Mouse (Mus musculus) heart, postnatal 14 days (tissue): Measurements from ENCODE around the gene Flt3l. TPM values are rescaled to one million over a fixed set of nuclear protein-coding genes. Genes with fewer than 3 reads are reported as not detected.
"Not testable (repeated sequence)": the region's sequence is repeated elsewhere in the genome, so short reads cannot be mapped to it uniquely, and the experiment has no call there.

ENCODE experiments used
- DNase-seq, 2 experiments: peaks; one replicate each; pipeline ENCODE4 v3.0.0; 2021 to 2022
- intact Hi-C: fragments of 180-260 bp; cut with DNase I; formaldehyde crosslinking; loops from one replicate; pipeline ENCODE4 v1.15.1; 2025
- total RNA-seq, 2 experiments: library from RNA; stranded (reverse); gene quantifications; 2 replicates each; pipeline ENCODE4 v1.2.3; 2021

Flt3l gene
- total RNA-seq, 2 experiments from 2014 or later, result 4.3 to 5.8 TPM

GRCm38 (mm10) chr7:45164833-45165232 lies 28.6 kb upstream of the Flt3l start:
- intact Hi-C loops, result loop anchor here (5.0 kb wide), 1 partner anchor 132 kb away; no protein-coding TSS in a partner anchor
- DNase-seq, result no peak

DNA sequence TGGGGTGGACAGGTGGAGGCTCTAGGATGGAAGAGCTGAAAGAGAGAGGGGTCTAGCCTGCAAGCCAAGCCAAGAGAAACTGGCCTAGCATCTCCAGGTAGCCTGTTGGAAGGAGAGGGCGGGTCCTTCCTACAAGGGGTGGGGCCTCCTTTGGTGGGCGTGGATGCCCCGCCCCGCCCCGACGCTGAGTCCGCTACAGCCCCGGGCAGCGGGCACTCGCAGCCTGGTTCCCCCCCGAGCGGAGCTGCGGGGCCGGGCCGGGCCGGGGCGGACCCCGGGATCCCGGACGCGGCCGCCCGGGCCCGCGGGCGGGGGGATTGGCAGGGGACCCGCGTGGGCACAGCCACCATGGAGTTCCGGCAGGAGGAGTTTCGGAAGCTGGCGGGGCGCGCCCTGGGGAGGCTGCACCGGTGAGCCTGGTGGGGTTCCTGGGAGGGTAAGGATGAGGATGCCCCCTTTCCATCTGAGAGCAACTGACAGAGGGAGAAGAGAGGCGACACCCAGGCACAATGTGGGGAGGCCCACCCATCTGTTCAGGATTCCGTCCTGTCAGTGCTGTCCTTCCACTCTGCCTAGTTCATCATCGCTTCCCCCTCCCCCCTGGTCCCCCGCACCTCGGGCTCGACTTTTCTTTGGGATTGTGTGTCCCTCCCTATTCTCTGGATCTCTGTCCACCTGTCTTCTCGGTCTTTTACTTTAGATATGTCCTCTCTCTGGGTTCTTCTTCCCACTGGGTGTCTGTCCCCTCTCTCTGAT lies 27.7 kb upstream of the Flt3l start, which contains the start of gene Slc17a7:
Gene Slc17a7, plus strand, starts transcription at position 215 of the 756 bp plus-strand sequence.
- intact Hi-C loops, result loop anchor here (5.0 kb wide), 1 partner anchor 133 kb away; no protein-coding TSS in a partner anchor
- DNase-seq, result no peak

GRCm38 (mm10) chr7:45162996-45163615 lies 26.9 kb upstream of the Flt3l start:
- DNase-seq, result no peak
- intact Hi-C loops, result loop anchor here (1.0 to 5.0 kb wide), 2 partner anchors 35 to 134 kb away; no protein-coding TSS in a partner anchor

DNA sequence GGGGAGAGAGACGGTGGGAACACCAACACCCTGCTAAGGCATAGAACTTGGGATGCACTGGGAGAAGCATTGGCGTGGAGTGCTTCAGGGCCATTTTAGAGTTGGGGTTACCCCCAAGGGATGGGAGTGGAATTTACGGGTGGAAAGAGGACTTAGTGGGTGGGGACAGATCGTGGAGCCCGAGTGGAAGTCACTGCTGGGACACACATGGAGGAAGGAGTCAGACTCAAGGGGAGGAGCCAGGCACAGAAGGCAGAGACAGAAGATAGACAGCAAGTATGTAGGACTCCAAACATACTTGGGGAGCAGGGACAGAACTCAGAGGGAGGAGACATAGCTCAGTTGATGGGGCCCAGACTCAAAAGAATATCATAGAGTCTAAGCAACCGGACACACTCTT lies 26.3 kb upstream of the Flt3l start:
- intact Hi-C loops, result loop anchor here (1.0 to 5.0 kb wide), 2 partner anchors 36 to 135 kb away; no protein-coding TSS in a partner anchor
- no peak for DNase-seq

DNA sequence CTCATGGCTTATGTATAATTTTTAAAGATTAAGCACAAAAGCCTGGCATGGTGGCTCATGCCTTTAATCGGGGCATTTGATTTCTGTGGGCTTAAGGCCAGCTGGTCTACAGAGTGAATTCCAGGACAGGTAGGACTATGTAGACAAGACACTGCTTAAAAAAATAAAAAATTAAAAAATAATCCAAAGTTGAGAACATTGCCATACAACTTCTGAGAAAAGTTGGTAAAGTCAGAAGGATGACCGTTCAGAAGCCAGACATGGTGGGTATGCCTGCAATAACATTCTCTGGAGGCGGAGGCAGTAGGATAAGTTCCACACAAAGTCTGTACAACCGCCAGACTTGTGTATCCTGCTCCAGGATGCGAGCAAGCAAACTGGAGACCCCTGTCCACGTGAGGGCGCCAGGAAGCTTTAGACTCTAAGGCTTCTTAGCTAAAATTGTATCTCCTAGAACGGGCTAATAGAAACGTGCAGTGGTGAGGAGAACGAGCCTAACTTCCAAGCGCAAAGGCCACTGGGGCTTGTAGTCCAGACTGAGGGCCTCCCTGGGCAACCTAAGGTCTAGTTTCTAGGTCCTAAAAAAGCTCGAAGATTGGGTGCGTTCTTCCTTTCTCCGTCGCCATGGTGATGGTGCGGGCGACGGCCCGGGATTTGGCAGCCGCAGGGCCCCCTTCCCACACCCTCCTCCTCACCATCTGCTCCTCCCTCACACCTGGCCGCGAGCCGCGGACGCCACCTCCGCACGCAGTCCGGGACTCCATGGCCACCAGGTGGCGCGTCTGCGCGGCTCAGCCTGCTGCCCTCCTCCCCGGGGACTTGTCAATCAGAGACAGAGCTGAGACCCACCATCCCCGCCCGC lies 25.6 kb upstream of the Flt3l start:
- intact Hi-C loops, result loop anchor here (1.0 to 5.0 kb wide), 2 partner anchors 36 to 135 kb away; no protein-coding TSS in a partner anchor
- DNase-seq, result peak; percentile 93 to 95

GRCm38 (mm10) chr7:45160866-45161265 lies 24.6 kb upstream of the Flt3l start:
- intact Hi-C loops, result loop anchor here (5.0 kb wide), 1 partner anchor 136 kb away; no protein-coding TSS in a partner anchor
- DNase-seq, result no peak

DNA sequence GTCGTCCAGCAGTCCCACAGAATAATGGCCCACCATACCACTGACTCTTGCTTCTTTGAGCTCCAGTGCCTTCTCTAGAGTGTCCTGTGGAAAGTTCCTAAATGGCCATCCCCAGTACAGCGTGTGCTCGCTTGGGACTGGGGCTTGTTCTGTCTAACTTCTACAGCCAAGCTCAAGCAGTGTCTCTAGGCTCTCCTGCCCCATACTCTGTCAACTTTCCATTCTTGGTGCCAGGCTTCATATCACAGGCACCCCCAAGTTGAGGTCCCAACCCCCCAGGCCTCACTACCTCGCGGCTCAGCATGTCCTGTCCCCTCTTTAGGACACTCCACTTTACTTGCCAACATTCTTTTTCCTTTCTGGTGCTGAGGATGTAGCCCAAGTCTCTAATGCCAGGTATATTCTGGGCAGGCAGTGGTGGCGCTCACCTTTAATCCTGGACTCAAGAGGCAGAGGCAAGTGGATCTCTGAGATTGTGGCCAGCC lies 24.1 kb upstream of the Flt3l start:
- intact Hi-C loops, result loop anchor here (5.0 kb wide), 1 partner anchor 137 kb away; no protein-coding TSS in a partner anchor
- DNase-seq, result no peak

DNA sequence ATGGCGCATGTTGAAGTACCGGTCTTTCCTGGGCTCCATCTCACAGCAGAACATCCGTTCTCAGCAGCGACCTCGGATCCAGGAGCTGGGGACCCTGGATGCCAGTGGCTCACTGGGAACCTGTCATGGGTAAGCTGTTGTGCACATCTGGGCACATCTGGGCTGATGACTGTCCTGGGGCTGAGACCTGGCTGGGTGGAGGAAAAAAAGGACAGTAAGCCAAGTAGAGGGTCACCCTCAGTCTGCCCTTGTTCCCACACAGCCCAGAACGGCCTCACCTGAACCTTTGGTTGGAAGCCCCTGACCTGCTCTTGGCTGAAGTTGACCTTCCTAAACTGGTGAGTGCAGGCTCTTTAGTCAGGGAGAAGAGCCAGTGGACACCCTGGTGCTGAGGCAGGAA lies 22.8 kb upstream of the Flt3l start:
- DNase-seq, result no peak
- intact Hi-C loops, result no loop called here

GRCm38 (mm10) chr7:45157459-45157858 lies 21.2 kb upstream of the Flt3l start:
- no peak for DNase-seq
- intact Hi-C loops, result no loop called here

DNA sequence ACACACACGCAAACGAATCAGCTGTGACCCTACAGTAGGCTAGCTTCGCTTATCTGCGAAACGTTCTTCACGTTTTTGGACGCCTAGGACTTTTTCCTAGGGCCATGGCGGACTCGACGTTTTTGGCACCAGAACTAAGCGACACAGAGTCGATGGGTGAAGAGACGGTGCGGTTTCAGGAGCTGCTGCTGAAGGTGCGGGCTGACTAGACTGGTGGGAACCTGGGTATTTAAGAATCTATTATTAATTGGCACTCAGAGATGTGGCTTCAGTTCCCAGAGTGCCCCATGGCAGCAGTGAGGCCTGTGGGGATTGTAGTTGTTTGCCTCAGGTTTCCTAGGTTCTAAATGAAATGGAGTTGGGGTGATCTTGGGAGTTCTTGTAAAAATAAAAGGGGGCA lies 20.0 kb upstream of the Flt3l start:
- DNase-seq, result no peak
- intact Hi-C loops, result no loop called here

- intact Hi-C loops, result no loop called here
- no peak for DNase-seq
Measured at GRCm38 (mm10) chr7:45155590-45155989, 19.4 kb upstream of the Flt3l start.

- intact Hi-C loops, result no loop called here
- DNase-seq, result peak; percentile 55 to 80
Measured at GRCm38 (mm10) chr7:45154993-45155514, 18.8 kb upstream of the Flt3l start.

- intact Hi-C loops, result no loop called here
Measured at GRCm38 (mm10) chr7:45154096-45154992, 18.1 kb upstream of the Flt3l start, which contains the start of the genes Pih1d1 and Aldh16a1. Gene Pih1d1 (plus strand): TSS chr7:45154303. Gene Aldh16a1 (minus strand): TSS chr7:45154584.

GRCm38 (mm10) chr7:45153586-45153985 lies 17.4 kb upstream of the Flt3l start:
- DNase-seq, result no peak
- intact Hi-C loops, result no loop called here

More at GRCm38 (mm10) chr7:45154096-45154992, 18.1 kb upstream of the Flt3l start, which contains the start of the genes Pih1d1 and Aldh16a1:
- DNase-seq, result peak; percentile 98

- DNase-seq, intact Hi-C loops: not testable (repeated sequence)
Measured at GRCm38 (mm10) chr7:45153052-45153451, 16.8 kb upstream of the Flt3l start.

DNA sequence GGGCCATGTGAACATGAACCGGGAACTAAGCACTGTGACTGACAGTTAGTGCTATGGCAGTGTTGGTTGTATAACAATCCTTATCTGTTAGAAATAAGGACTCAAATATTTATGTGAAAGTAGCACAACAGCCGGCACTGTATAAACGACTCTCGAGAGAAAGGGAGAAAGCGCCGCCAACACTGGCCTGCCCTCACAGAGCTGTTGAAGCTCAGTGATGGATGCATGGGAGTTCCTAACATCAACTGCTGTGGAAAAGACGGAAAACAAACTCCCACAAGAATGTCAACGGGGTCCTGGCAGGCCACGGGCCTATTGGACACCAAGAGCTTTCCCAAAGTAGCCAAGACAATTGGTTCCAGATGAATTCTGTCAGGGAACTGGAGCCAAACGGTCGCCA lies 15.1 kb upstream of the Flt3l start:
- DNase-seq, result peak; percentile 46 to 51
- intact Hi-C loops, result no loop called here

- intact Hi-C loops, result no loop called here
Measured at GRCm38 (mm10) chr7:45150321-45150720, 14.1 kb upstream of the Flt3l start.

GRCm38 (mm10) chr7:45149545-45149944 lies 13.3 kb upstream of the Flt3l start:
- intact Hi-C loops, result no loop called here
- peak; percentile 57 to 66 for DNase-seq

More at GRCm38 (mm10) chr7:45150321-45150720, 14.1 kb upstream of the Flt3l start:
- DNase-seq, result no peak
